Mouse (Mus musculus) limb, embryonic 14.5 days (tissue): ENCODE results near the gene Akap8l. TPM values are rescaled to one million over a fixed set of nuclear protein-coding genes. Genes with fewer than 3 reads are reported as not detected.

Experiments
- ATAC-seq: fragments of 200-750 bp; cut with Nextera tagmentation; 2 replicates; pipeline ENCODE4 v1.8.0; 2017; ENCODE audit warnings: low read depth, moderate number of reproducible peaks, moderate TSS enrichment; ENCODE audit not compliant: low FRiP score
- DNase-seq: peaks from one replicate; pipeline ENCODE4 v3.0.0-alpha.2; 2015; ENCODE audit warnings: low spot score
- H3K27ac ChIP-seq: fragments of 300-500 bp; sonication (generic); replicated peaks from 2 replicates; pipeline ENCODE4 v1.5.1; 2014; ENCODE audit warnings: low read depth, mild to moderate bottlenecking, low read length, moderate library complexity, mixed read lengths
- H3K27me3 ChIP-seq: fragments of 300-500 bp; sonication (generic); 2 replicates; pipeline ENCODE4 v1.6.1; 2014; ENCODE audit warnings: low read length, mixed read lengths; ENCODE audit not compliant: control insufficient read depth, insufficient read depth
- H3K36me3 ChIP-seq: fragments of 300-500 bp; sonication (generic); 2 replicates; pipeline ENCODE4 v1.6.1; 2014; ENCODE audit warnings: mild to moderate bottlenecking, low read length, moderate library complexity, mixed read lengths; ENCODE audit not compliant: control insufficient read depth, insufficient read depth
- H3K4me1 ChIP-seq: fragments of 300-500 bp; sonication (generic); 2 replicates; pipeline ENCODE4 v1.6.1; 2014; ENCODE audit warnings: antibody characterized with exemption, low read length, mixed read lengths; ENCODE audit not compliant: control insufficient read depth, insufficient read depth
- H3K4me2 ChIP-seq: fragments of 300-500 bp; sonication (generic); replicated peaks from 2 replicates; pipeline ENCODE4 v1.6.1; 2014; ENCODE audit warnings: low read depth, mild to moderate bottlenecking, low read length, moderate library complexity; ENCODE audit not compliant: severe bottlenecking
- H3K4me3 ChIP-seq: fragments of 300-500 bp; sonication (generic); replicated peaks from 2 replicates; pipeline ENCODE4 v1.5.1; 2014; ENCODE audit warnings: low read length
- H3K9ac ChIP-seq: fragments of 300-500 bp; sonication (generic); 2 replicates; pipeline ENCODE4 v1.6.1; 2014; ENCODE audit warnings: mild to moderate bottlenecking, low read depth, low read length, moderate library complexity; ENCODE audit not compliant: severe bottlenecking
- H3K9me3 ChIP-seq: fragments of 300-500 bp; sonication (generic); 2 replicates; pipeline ENCODE4 v1.6.1; 2016; ENCODE audit warnings: low read length; ENCODE audit not compliant: control insufficient read depth
- POLR2A ChIP-seq: fragments of 200-500 bp; IDR thresholded peaks from 2 replicates; pipeline ENCODE4 v1.8.0; 2012; ENCODE audit warnings: inconsistent platforms, mild to moderate bottlenecking, moderate library complexity, borderline replicate concordance; ENCODE audit not compliant: insufficient read depth, insufficient read length; ENCODE audit errors: extremely low read depth
- WGBS: fragments of 180-500 bp; shearing (Covaris S2); extraction: QIAGEN DNeasy Blood & Tissue Kit; methylation state at CpG from one replicate; pipeline ENCODE4 v1.1.7; 2014; 5-methylcytosine and 5-hydroxymethylcytosine counted together
- polyA plus RNA-seq, 2 experiments: library from polyadenylated mRNA; depleted of rRNA in 1 of 2; stranded (reverse) in 1 of 2; unstranded in 1 of 2; fragments of >200 nt; fragmentation: Nextera tagmentation in 1 of 2; extraction: Ambion mirVana in 1 of 2; gene quantifications; 2 replicates each; pipeline versions ENCODE4 v1.2.1 to v1.2.3; 2012 to 2014

Akap8l gene
- polyA plus RNA-seq, 2 experiments: 67.5 to 157 TPM

DNA sequence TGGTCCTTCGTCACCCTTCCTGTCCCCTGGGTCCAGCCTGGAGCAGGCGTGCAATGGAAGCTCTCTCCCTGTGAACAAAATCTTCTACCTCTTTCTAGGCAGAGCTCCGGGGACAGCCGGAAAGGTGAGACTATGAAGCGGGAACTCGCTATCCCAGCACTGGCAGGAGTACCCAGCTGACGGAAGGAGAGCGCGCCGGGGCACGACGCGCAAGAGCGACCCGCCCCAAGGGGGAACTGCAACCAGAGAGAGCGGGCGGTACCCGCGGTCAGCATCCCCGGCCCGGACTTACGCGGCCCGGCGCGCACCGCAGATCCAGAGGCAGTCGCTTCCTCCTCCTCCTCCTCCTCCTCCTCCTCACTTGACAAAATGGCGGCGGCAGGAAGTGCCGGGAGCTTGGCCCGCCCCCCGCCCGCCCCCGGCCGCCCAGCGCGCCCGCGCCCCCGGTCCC is 66.6 kb downstream of the Akap8l start:
- DNase-seq (peak; percentile 15), ATAC-seq (peak; percentile 56)
- peak overlapping the region; percentile 95 for H3K9ac ChIP-seq
- H3K27me3 ChIP-seq: no peaks in the 10 kb centered on the region
- peak overlapping the region; percentile 77 for H3K4me2 ChIP-seq
- peaks cover 21% of the 10 kb centered on the region for H3K4me1 ChIP-seq
- no peaks in the 10 kb centered on the region for H3K9me3 ChIP-seq
- no peaks in the 10 kb centered on the region for H3K36me3 ChIP-seq
- H3K27ac ChIP-seq: peak overlapping the region; percentile 100
- TF ChIP-seq POLR2A: no peak
- H3K4me3 ChIP-seq: peak overlapping the region; percentile 92
- 0% methylated on average over 27 of the region's 41 CpGs for WGBS

- Histone ChIP-seq H3K9me3 (no peaks in the 10 kb centered on the region), H3K27ac (peak overlapping the region; percentile 100), H3K27me3 (no peaks in the 10 kb centered on the region), H3K4me1 (peaks cover 21% of the 10 kb centered on the region), H3K4me2 (peak overlapping the region; percentile 77), H3K9ac (peak overlapping the region; percentile 95), H3K36me3 (no peaks in the 10 kb centered on the region), H3K4me3 (peak overlapping the region; percentile 92)
- 8% methylated on average over 7 of the region's 7 CpGs for WGBS
- ATAC-seq (no peak), DNase-seq (peak; percentile 30)
- TF ChIP-seq POLR2A: no peak
Measured at GRCm38 (mm10) chr17:32283341-32283740, 67.1 kb downstream of the Akap8l start.

GRCm38 (mm10) chr17:32281611-32282310 is 68.6 kb downstream of the Akap8l start:
- 75% methylated on average over 4 of the region's 4 CpGs for WGBS

DNA sequence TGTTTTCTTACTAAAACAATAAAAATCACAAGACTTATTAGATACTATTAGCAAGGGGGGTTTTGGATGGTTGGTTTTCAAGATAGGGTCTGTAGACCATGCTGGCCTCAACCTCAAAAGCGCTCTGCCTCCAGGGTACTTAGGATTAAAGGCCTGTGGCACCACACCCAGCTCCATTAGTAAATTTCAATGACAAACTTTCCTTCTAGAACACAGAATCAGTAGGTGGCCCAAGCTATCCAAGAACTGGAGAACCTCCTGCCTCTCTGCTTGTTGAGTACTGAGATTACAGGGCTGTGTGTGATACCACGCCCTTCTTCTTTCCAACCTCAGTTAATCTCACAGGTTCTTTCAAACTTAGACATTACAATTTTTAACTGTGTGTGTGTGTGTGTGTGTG is 69.3 kb downstream of the Akap8l start:
- Histone ChIP-seq H3K4me1 (peaks cover 21% of the 10 kb centered on the region), H3K4me2 (no peak overlapping the region), H3K27me3 (no peaks in the 10 kb centered on the region), H3K9me3 (no peaks in the 10 kb centered on the region), H3K4me3 (no peak overlapping the region), H3K27ac (no peak overlapping the region), H3K36me3 (no peaks in the 10 kb centered on the region), H3K9ac (no peak overlapping the region)
- WGBS: 86% methylated on average over 2 of the region's 2 CpGs
- no peak for ATAC-seq
- no peak for DNase-seq
- no peak for TF ChIP-seq POLR2A

More at GRCm38 (mm10) chr17:32281611-32282310, 68.6 kb downstream of the Akap8l start:
- H3K27ac ChIP-seq: no peak overlapping the region
- peaks cover 21% of the 10 kb centered on the region for H3K4me1 ChIP-seq
- ATAC-seq: no peak
- H3K36me3 ChIP-seq: no peaks in the 10 kb centered on the region
- no peak overlapping the region; the same call in 1 of the 2 replicates for H3K4me2 ChIP-seq
- no peak overlapping the region for H3K9ac ChIP-seq
- H3K9me3 ChIP-seq: no peaks in the 10 kb centered on the region
- no peak for DNase-seq
- TF ChIP-seq POLR2A: no peak
- H3K27me3 ChIP-seq: no peaks in the 10 kb centered on the region
- no peak overlapping the region for H3K4me3 ChIP-seq

DNA sequence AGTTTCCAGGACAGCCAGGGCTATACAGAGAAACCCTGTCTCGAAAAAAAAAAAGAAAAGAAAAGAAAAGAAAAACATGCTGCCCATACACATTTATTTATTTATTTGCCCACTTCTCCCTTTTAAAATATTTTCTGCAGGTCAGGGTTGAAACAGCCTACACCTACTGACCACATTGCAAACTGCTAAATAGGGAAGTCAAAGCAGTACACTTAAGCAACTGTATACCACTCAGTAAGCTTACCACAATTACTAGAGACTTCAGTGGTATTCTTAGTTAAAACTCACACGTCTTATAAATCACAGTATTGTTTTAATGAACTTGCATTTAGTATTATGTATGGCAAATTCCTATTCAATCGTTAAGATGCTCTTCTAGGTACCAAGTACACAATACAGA is 69.8 kb downstream of the Akap8l start:
- Histone ChIP-seq H3K27me3 (no peaks in the 10 kb centered on the region), H3K9me3 (no peaks in the 10 kb centered on the region), H3K4me2 (no peak overlapping the region), H3K4me1 (peaks cover 21% of the 10 kb centered on the region), H3K27ac (no peak overlapping the region), H3K9ac (no peak overlapping the region), H3K4me3 (no peak overlapping the region), H3K36me3 (no peaks in the 10 kb centered on the region)
- no peak for DNase-seq
- TF ChIP-seq POLR2A: no peak
- no peak for ATAC-seq
- 86% methylated on average over 3 of the region's 3 CpGs for WGBS
